Mouse (Mus musculus) ES-Bruce4 (cell line): ENCODE measurements around the gene Padi6.

Source experiments
- CTCF ChIP-seq: IDR thresholded peaks from one replicate; pipeline ENCODE4 v1.8.1; 2011; ENCODE audit warnings: low read depth, low read length
- EP300 ChIP-seq: IDR thresholded peaks from 2 replicates; pipeline ENCODE4 v1.6.1; 2011; ENCODE audit warnings: low read depth, low read length; ENCODE audit not compliant: insufficient read depth
- POLR2A ChIP-seq: IDR thresholded peaks from one replicate; pipeline ENCODE4 v1.8.1; 2011; ENCODE audit warnings: low read length; ENCODE audit not compliant: insufficient read depth

GRCm38 (mm10) chr4:140771091-140771490, 28.6 kb upstream of the Padi6 start:
- no peak for TF ChIP-seq POLR2A
- TF ChIP-seq EP300: peak; percentile 66; the same call in 1 of the 2 replicates
- no peak for TF ChIP-seq CTCF
